Mouse (Mus musculus) layer of hippocampus, postnatal 14 days (tissue): ENCODE results near the gene Slc10a6. TPM values are rescaled to one million over a fixed set of nuclear protein-coding genes. Genes with fewer than 3 reads are reported as not detected.

ENCODE experiments used
- DNase-seq, 2 experiments: peaks; one replicate each; pipeline ENCODE4 v3.0.0; 2021 to 2022; ENCODE audit warnings: low spot score in 2 of 2, mixed read lengths in 1 of 2
- total RNA-seq, 2 experiments: library from RNA; stranded (reverse); gene quantifications; 2 replicates each; pipeline ENCODE4 v1.2.3; 2021

Slc10a6 gene
- total RNA-seq, 2 experiments from 2014 or later = 0.24 TPM; not detected in 1

DNA sequence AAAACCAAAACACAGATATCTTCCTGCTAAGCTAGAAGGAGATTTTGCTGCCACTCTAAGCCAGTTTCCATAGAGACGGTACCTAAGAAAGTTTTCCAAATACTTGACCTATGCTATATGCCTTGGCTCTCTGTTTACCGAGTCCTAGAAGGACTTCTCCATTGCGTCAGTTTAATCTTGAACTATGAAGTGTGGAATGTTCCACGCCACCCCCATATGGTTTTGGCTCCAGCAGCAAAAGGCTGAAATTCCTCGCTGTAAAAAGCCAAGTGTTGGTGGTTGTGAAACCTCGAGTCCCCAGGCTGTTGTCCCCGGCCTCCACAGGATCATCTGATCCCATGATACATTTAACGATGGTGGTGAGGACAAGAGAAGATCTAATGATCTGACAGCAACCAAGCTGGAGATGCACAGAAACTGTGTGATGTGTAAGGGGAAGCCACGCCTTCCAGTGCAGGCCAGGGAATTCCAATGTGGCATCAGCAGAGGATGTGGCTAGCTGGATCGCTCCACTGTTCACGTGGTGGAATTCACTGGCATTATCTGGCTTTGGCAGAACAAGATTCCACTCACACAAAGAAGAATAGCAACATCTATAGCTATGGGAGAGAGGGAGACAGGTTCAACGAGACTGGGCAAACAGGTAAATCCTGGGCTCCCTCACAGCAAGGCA lies 8.8 kb downstream of the Slc10a6 start:
- no peak for DNase-seq

GRCm38 (mm10) chr5:103617191-103617590 lies 12.0 kb downstream of the Slc10a6 start:
- no peak for DNase-seq

GRCm38 (mm10) chr5:103614356-103614755 lies 14.8 kb downstream of the Slc10a6 start:
- DNase-seq = no peak

- DNase-seq = no peak
Measured at GRCm38 (mm10) chr5:103612316-103612715, 16.9 kb downstream of the Slc10a6 start.

- DNase-seq = no peak
Measured at GRCm38 (mm10) chr5:103610856-103611472, 18.2 kb downstream of the Slc10a6 start.

- DNase-seq = no peak
Measured at GRCm38 (mm10) chr5:103610148-103610547, 19.1 kb downstream of the Slc10a6 start.

GRCm38 (mm10) chr5:103605707-103606106 lies 23.5 kb downstream of the Slc10a6 start:
- DNase-seq = no peak

DNA sequence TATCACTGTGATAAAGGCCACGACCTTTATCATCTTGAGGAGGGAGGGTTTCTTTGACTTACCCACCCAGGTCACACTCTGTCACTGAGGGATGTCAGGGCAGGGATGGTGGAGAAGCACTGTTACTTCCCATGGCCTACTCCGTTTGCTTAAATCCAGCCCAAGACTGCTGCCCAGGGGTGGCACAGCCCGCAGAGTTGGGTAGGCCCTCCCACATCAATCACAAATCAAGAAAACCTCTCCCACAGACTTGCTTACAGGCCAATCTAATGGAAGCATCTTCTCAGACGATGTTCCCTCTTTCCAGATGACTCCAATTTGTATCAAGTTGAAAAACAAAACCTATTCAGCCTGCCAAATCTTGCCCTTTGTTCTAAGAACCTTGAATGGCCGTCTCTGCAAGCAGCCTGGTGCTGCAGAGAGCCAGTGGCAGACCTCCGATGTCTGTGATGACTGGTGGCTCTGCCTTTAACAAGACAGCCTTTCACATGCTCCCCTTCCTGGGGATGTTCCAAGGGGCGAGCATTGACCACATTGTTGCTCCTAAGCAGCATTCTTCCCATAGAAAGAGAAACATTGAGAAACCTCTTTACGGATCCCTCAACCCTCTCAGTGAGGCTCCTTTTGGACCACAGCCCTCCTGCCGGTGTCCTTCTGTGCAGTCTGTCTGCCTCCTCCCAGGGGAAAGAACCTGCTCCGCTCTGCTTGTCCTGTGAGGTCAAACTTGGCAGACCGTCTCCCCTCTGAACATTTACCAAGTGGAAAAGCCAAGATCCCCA lies 25.9 kb downstream of the Slc10a6 start:
- DNase-seq = no peak

- no peak for DNase-seq
Measured at GRCm38 (mm10) chr5:103598881-103599280, 30.3 kb downstream of the Slc10a6 start.

GRCm38 (mm10) chr5:103598264-103598663 lies 30.9 kb downstream of the Slc10a6 start:
- DNase-seq = no peak

- no peak for DNase-seq
Measured at GRCm38 (mm10) chr5:103597604-103598003, 31.6 kb downstream of the Slc10a6 start.

DNA sequence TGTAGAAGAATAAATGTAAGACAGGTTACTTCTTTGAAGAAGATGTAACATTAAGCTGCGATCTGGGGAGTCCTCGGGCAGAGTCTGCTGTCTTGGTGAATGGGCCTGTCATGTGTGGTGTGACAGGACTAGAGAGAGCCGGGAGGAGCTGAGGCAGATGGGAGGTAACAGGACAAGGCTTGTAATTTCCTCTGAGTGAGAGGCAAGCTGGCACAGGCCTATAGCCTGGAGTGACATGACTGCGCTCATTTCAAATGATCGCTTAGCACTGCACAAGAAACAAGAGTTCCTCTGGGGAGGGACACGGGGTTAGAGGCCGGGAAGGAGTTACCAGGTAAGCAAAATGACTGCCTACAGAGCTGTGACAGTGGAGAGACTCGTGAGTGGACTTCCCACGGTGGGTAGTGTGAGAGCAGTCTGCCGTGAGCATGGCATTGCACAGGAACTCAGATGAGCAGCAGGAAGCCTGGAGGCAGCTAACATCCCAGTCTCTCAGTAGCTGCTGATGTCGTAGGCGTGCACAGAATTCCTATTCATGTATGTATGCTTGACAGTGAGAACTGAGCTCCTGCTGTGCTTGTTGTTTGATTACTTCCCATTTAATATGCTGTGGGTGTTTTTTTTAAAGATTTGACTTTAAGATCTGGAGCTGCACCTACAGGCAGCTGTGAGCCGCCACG lies 32.6 kb downstream of the Slc10a6 start:
- no peak for DNase-seq

- no peak for DNase-seq
Measured at GRCm38 (mm10) chr5:103595394-103596226, 33.6 kb downstream of the Slc10a6 start.

DNA sequence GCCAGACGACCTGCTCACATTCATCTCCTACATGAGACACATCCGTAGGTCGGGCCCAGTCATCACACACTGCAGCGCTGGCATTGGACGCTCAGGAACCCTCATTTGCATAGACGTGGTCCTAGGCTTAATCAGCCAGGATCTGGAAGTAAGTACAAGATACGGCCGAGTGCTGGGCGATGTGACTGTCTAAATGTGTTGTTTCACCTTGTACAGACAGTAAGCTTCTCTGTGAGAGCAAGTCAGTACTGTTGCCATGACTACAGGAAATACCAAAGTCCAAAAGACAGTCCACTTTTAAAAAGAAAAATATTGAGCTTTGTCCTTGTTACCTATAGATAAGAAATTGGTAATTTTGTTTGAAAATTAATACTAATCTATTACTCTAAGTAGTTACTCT lies 35.6 kb downstream of the Slc10a6 start:
- DNase-seq = no peak

GRCm38 (mm10) chr5:103592706-103593105 lies 36.5 kb downstream of the Slc10a6 start:
- no peak for DNase-seq

DNA sequence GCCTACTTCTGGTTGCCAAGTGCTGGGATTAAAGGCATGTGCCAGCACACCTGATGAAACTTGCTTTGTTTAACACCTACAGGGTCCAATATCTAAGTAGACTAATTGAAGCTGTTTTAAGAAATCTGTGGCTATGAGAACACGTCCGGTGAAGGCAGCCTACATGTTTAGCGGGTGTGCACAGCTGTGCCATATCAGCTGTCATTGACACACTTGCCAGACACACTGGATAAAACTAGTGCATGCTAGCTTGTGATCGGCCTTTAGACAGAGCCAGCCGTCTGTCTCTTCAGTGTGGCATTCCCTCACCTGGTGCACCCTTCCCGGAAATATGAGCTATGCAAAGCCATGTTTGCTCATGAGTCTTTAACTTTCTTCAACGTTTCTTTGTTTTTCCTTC lies 37.4 kb downstream of the Slc10a6 start:
- DNase-seq = no peak

DNA sequence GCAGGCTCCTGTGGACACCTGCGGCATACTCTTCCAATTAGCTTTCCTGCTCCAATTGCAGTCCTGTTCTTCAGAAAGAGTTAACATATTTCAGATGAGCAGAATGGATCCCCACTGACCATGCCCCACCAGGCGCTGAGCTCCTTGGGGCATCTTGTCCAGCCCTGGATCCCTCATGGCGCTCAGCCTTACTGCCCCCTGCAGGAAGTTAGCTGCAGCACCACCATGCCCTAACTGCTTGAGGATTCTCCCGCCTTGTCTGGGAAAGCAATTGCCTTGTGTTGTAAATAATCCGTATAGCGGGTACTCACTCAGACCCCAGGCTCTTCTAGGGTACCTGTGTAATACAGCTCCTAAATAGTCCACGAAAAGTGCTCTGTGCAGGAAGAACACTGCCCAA lies 42.0 kb downstream of the Slc10a6 start:
- no peak for DNase-seq

- no peak for DNase-seq
Measured at GRCm38 (mm10) chr5:103579680-103580420, 49.4 kb downstream of the Slc10a6 start.

DNA sequence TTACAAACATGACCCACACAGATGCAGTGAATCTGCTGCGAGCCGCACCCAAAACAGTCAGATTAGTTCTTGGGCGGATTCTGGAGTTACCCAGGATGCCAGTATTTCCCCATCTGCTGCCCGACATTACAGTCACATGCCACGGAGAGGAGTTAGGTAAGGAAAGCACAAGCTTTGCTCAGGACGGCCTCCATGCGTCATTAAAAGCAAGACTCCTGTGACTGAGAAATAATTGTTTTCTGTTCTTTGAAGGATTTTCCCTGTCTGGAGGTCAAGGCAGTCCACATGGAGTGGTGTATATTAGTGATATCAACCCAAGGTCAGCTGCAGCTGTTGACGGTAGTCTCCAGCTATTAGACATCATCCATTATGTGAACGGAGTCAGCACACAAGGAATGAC lies 59.8 kb downstream of the Slc10a6 start:
- no peak for DNase-seq

GRCm38 (mm10) chr5:103568034-103568433 lies 61.2 kb downstream of the Slc10a6 start:
- no peak for DNase-seq
